Mouse (Mus musculus) MEL (cell line): ENCODE results near the gene Gsg1l. TPM values are rescaled to one million over a fixed set of nuclear protein-coding genes. Genes with fewer than 3 reads are reported as not detected.

Experiments
- DNase-seq: peaks from one replicate; pipeline ENCODE4 v3.0.0; 2011; ENCODE audit warnings: low read depth, low spot score
- H3K27ac ChIP-seq: 2 replicates; pipeline ENCODE4 v1.5.1; 2012; ENCODE audit warnings: low read depth, mild to moderate bottlenecking, control low read depth, low read length, moderate library complexity; ENCODE audit not compliant: control insufficient read depth
- H3K27me3 ChIP-seq, 2 experiments: fragments of 150-350 bp in 1 of 2; sonication (generic) in 1 of 2; 2 replicates each; pipeline ENCODE4 v1.6.1; 2012; ENCODE audit warnings: low read length in 2 of 2, mild to moderate bottlenecking in 2 of 2, improper control_type of control experiment in 1 of 2, moderate library complexity in 1 of 2; ENCODE audit not compliant: insufficient read depth in 2 of 2, control insufficient read depth in 1 of 2
- H3K36me3 ChIP-seq, 2 experiments: 2 replicates each; pipeline ENCODE4 v1.6.1; 2012 to 2014; ENCODE audit warnings: low read length in 2 of 2, improper control_type of control experiment in 1 of 2, inconsistent platforms in 1 of 2, mild to moderate bottlenecking in 1 of 2; ENCODE audit not compliant: insufficient read depth in 2 of 2, control insufficient read depth in 1 of 2
- H3K4me1 ChIP-seq, 2 experiments: fragments of 150-350 bp in 1 of 2; sonication (generic) in 1 of 2; 2 replicates each; pipeline ENCODE4 v1.6.1; 2012; ENCODE audit warnings: low read length in 2 of 2, improper control_type of control experiment in 1 of 2, mild to moderate bottlenecking in 1 of 2; ENCODE audit not compliant: insufficient read depth in 2 of 2, control insufficient read depth in 1 of 2
- H3K4me3 ChIP-seq, 2 experiments: fragments of 150-350 bp in 1 of 2; sonication (generic) in 1 of 2; 2 replicates each; pipeline ENCODE4 v1.5.1; 2012; ENCODE audit warnings: low read depth in 2 of 2, low read length in 2 of 2, mild to moderate bottlenecking in 2 of 2, moderate library complexity in 2 of 2, control low read depth in 1 of 2, improper control_type of control experiment in 1 of 2; ENCODE audit not compliant: control insufficient read depth in 1 of 2, insufficient read depth in 1 of 2
- H3K79me2 ChIP-seq: 2 replicates; pipeline ENCODE4 v1.6.1; 2012; ENCODE audit warnings: mild to moderate bottlenecking, low read length, moderate library complexity; ENCODE audit not compliant: control insufficient read depth, poor library complexity, insufficient read depth
- H3K9ac ChIP-seq: 2 replicates; pipeline ENCODE4 v1.6.1; 2012; ENCODE audit warnings: low read depth, mild to moderate bottlenecking, control low read depth, low read length, moderate library complexity; ENCODE audit not compliant: control insufficient read depth, poor library complexity, severe bottlenecking
- H3K9me3 ChIP-seq: fragments of 150-350 bp; sonication (generic); replicated peaks from 2 replicates; pipeline ENCODE4 v1.6.1; 2012; ENCODE audit warnings: mild to moderate bottlenecking, low read length, improper control_type of control experiment, moderate library complexity; ENCODE audit not compliant: insufficient read depth
- BHLHE40 ChIP-seq: IDR thresholded peaks from 2 replicates; pipeline ENCODE4 v1.6.1; 2012; ENCODE audit warnings: low read depth, mild to moderate bottlenecking, inconsistent platforms, low read length, improper control_type of control experiment, borderline replicate concordance
- CHD2 ChIP-seq: IDR thresholded peaks from 2 replicates; pipeline ENCODE4 v1.6.1; 2011; ENCODE audit warnings: low read length, improper control_type of control experiment
- E2F4 ChIP-seq: IDR thresholded peaks from 2 replicates; pipeline ENCODE4 v1.6.1; 2011; ENCODE audit warnings: low read depth, low read length, improper control_type of control experiment, borderline replicate concordance
- ELF1 ChIP-seq: IDR thresholded peaks from 2 replicates; pipeline ENCODE4 v1.6.1; 2014; ENCODE audit warnings: low read depth, mild to moderate bottlenecking, inconsistent platforms, low read length, improper control_type of control experiment, moderate library complexity
- EP300 ChIP-seq, 2 experiments: IDR thresholded peaks; 2 replicates each; pipeline ENCODE4 v1.6.1; 2011; ENCODE audit warnings: improper control_type of control experiment in 2 of 2, low read length in 2 of 2, low read depth in 1 of 2, mild to moderate bottlenecking in 1 of 2
- ETS1 ChIP-seq: IDR thresholded peaks from 2 replicates; pipeline ENCODE4 v1.6.1; 2012; ENCODE audit warnings: low read depth, mild to moderate bottlenecking, inconsistent platforms, low read length, improper control_type of control experiment, moderate library complexity
- GABPA ChIP-seq: IDR thresholded peaks from 2 replicates; pipeline ENCODE4 v1.6.1; 2012; ENCODE audit warnings: low read depth, mild to moderate bottlenecking, inconsistent platforms, low read length, improper control_type of control experiment, moderate library complexity
- GATA1 ChIP-seq: IDR thresholded peaks from 2 replicates; pipeline ENCODE4 v1.6.1; 2011; ENCODE audit warnings: low read depth, low read length, improper control_type of control experiment
- HCFC1 ChIP-seq: IDR thresholded peaks from 2 replicates; pipeline ENCODE4 v1.6.1; 2012; ENCODE audit warnings: low read depth, mild to moderate bottlenecking, inconsistent platforms, low read length, improper control_type of control experiment, moderate library complexity
- JUND ChIP-seq: IDR thresholded peaks from 2 replicates; pipeline ENCODE4 v1.6.1; 2011; ENCODE audit warnings: low read depth, mild to moderate bottlenecking, improper control_type of control experiment, low read length
- MAFK ChIP-seq: IDR thresholded peaks from 2 replicates; pipeline ENCODE4 v1.6.1; 2011; ENCODE audit warnings: low read depth, mild to moderate bottlenecking, low read length, improper control_type of control experiment, borderline replicate concordance
- MAX ChIP-seq: IDR thresholded peaks from 2 replicates; pipeline ENCODE4 v1.6.1; 2011; ENCODE audit warnings: low read length, improper control_type of control experiment
- MXI1 ChIP-seq: IDR thresholded peaks from 2 replicates; pipeline ENCODE4 v1.6.1; 2011; ENCODE audit warnings: mild to moderate bottlenecking, low read depth, low read length, improper control_type of control experiment
- MYB ChIP-seq: IDR thresholded peaks from 2 replicates; pipeline ENCODE4 v1.6.1; 2011; ENCODE audit warnings: mild to moderate bottlenecking, low read depth, low read length, improper control_type of control experiment
- MYC ChIP-seq: IDR thresholded peaks from 2 replicates; pipeline ENCODE4 v1.6.1; 2011; ENCODE audit warnings: low read depth, mild to moderate bottlenecking, low read length, improper control_type of control experiment, moderate library complexity
- NELFE ChIP-seq: IDR thresholded peaks from 2 replicates; pipeline ENCODE4 v1.6.1; 2011; ENCODE audit warnings: low read depth, low read length, improper control_type of control experiment
- NRF1 ChIP-seq: IDR thresholded peaks from 2 replicates; pipeline ENCODE4 v1.6.1; 2014; ENCODE audit warnings: low read depth, mild to moderate bottlenecking, inconsistent platforms, low read length, improper control_type of control experiment, moderate library complexity; ENCODE audit not compliant: poor library complexity, insufficient read depth, severe bottlenecking
- POLR2A ChIP-seq, 2 experiments: IDR thresholded peaks; 2 replicates each; pipeline ENCODE4 v1.6.1; 2011 to 2012; ENCODE audit warnings: low read length in 2 of 2, mild to moderate bottlenecking in 2 of 2, control low read depth in 1 of 2, improper control_type of control experiment in 1 of 2, low read depth in 1 of 2, moderate library complexity in 1 of 2; ENCODE audit not compliant: control insufficient read depth in 1 of 2, insufficient read depth in 1 of 2, poor library complexity in 1 of 2
- POLR2AphosphoS2 ChIP-seq: IDR thresholded peaks from 2 replicates; pipeline ENCODE4 v1.6.1; 2011; ENCODE audit warnings: low read length, improper control_type of control experiment
- POLR2AphosphoS5 ChIP-seq: IDR thresholded peaks from 2 replicates; pipeline ENCODE4 v1.6.1; 2012; ENCODE audit warnings: low read depth, borderline replicate concordance, mild to moderate bottlenecking, inconsistent platforms, low read length, moderate library complexity, mixed read lengths
- RAD21 ChIP-seq: IDR thresholded peaks from 2 replicates; pipeline ENCODE4 v1.6.1; 2011; ENCODE audit warnings: mild to moderate bottlenecking, low read depth, low read length, improper control_type of control experiment
- RCOR1 ChIP-seq: IDR thresholded peaks from 2 replicates; pipeline ENCODE4 v1.6.1; 2012; ENCODE audit warnings: low read depth, mild to moderate bottlenecking, inconsistent platforms, low read length, improper control_type of control experiment
- SIN3A ChIP-seq: IDR thresholded peaks from 2 replicates; pipeline ENCODE4 v1.6.1; 2012; ENCODE audit warnings: low read length, improper control_type of control experiment, inconsistent platforms
- TAL1 ChIP-seq: IDR thresholded peaks from 2 replicates; pipeline ENCODE4 v1.6.1; 2012; ENCODE audit warnings: mild to moderate bottlenecking, inconsistent platforms, low read length, moderate library complexity, mixed read lengths
- TBP ChIP-seq: IDR thresholded peaks from 2 replicates; pipeline ENCODE4 v1.8.0; 2011; ENCODE audit warnings: low read depth, low read length, improper control_type of control experiment
- UBTF ChIP-seq: IDR thresholded peaks from 2 replicates; pipeline ENCODE4 v1.6.1; 2012; ENCODE audit warnings: low read depth, mild to moderate bottlenecking, inconsistent platforms, low read length, improper control_type of control experiment, moderate library complexity, borderline replicate concordance; ENCODE audit not compliant: insufficient read depth
- USF1 ChIP-seq: IDR thresholded peaks from 2 replicates; pipeline ENCODE4 v1.6.1; 2014; ENCODE audit warnings: low read depth, mild to moderate bottlenecking, inconsistent platforms, low read length, improper control_type of control experiment, moderate library complexity
- USF2 ChIP-seq, 2 experiments: IDR thresholded peaks; 2 replicates each; pipeline ENCODE4 v1.6.1; 2011 to 2012; ENCODE audit warnings: improper control_type of control experiment in 2 of 2, low read length in 2 of 2, borderline replicate concordance in 1 of 2, inconsistent platforms in 1 of 2, low read depth in 1 of 2, mild to moderate bottlenecking in 1 of 2; ENCODE audit not compliant: insufficient read depth in 1 of 2
- ZC3H11A ChIP-seq: IDR thresholded peaks from 2 replicates; pipeline ENCODE4 v1.6.1; 2012; ENCODE audit warnings: low read depth, mild to moderate bottlenecking, inconsistent platforms, low read length, improper control_type of control experiment
- ZKSCAN1 ChIP-seq: IDR thresholded peaks from 2 replicates; pipeline ENCODE4 v1.6.1; 2012; ENCODE audit warnings: low read depth, mild to moderate bottlenecking, inconsistent platforms, low read length, improper control_type of control experiment, moderate library complexity
- ZMIZ1 ChIP-seq: IDR thresholded peaks from 2 replicates; pipeline ENCODE4 v1.6.1; 2012; ENCODE audit warnings: low read depth, mild to moderate bottlenecking, inconsistent platforms, low read length, improper control_type of control experiment, moderate library complexity
- ZNF384 ChIP-seq: IDR thresholded peaks from 2 replicates; pipeline ENCODE4 v1.6.1; 2012; ENCODE audit warnings: low read depth, mild to moderate bottlenecking, inconsistent platforms, low read length, improper control_type of control experiment
- polyA plus RNA-seq, 2 experiments: library from polyadenylated mRNA; stranded (reverse) in 1 of 2; unstranded in 1 of 2; fragments of >175 nt in 1 of 2; fragments of >200 nt in 1 of 2; gene quantifications; 2 replicates each; pipeline versions ENCODE4 v1.2.1 to v1.2.4; 2012; ENCODE audit warnings: low replicate concordance in 2 of 2, low read depth in 1 of 2; ENCODE audit not compliant: insufficient read length in 2 of 2, insufficient read depth in 1 of 2, missing spikeins in 1 of 2
- total RNA-seq: library from RNA; depleted of rRNA; stranded (reverse); fragments of 300-350 nt; gene quantifications from 2 replicates; pipeline ENCODE4 v1.2.3, GENCODE M21; 2012

Gene Gsg1l
- total and polyA plus RNA-seq, 3 experiments, result not detected

- Histone ChIP-seq H3K9ac (no peak overlapping the region), H3K27ac (no peak overlapping the region), H3K4me3 (no peak overlapping the region), H3K9me3 (no peaks in the 10 kb centered on the region), H3K4me1 (peaks cover 0 to 15% of the 10 kb centered on the region in 2 experiments; a peak in 1 of 4 replicates), H3K27me3 (no peaks in the 10 kb centered on the region), H3K36me3 (peaks cover 0 to 5% of the 10 kb centered on the region in 2 experiments; a peak in 1 of 4 replicates), H3K79me2 (no peaks in the 10 kb centered on the region)
- no peak for TF ChIP-seq MXI1
- no peak for TF ChIP-seq ETS1
- TF ChIP-seq GABPA, result no peak
- TF ChIP-seq EP300 (IDR thresholded peaks at IDR 0.05; ENCODE audit: low read depth in 1 of 2, low read length in 2 of 2), result no peak
- no peak for TF ChIP-seq UBTF
- TF ChIP-seq MAX, result no peak
- TF ChIP-seq NELFE, result no peak
- no peak for TF ChIP-seq SIN3A
- TF ChIP-seq ZKSCAN1, result no peak
- no peak for TF ChIP-seq E2F4
- TF ChIP-seq JUND, result no peak
- DNase-seq, result no peak
These were observed 248.7 kb downstream of the Gsg1l start for GRCm38 (mm10) chr7:125833471-125833870.

- Histone ChIP-seq H3K9me3 (no peaks in the 10 kb centered on the region), H3K36me3 (peaks cover 0 to 5% of the 10 kb centered on the region in 2 experiments; a peak in 1 of 4 replicates), H3K9ac (no peak overlapping the region), H3K4me3 (no peak overlapping the region), H3K4me1 (peaks cover 0 to 15% of the 10 kb centered on the region in 2 experiments; a peak in 2 of 4 replicates), H3K27me3 (no peaks in the 10 kb centered on the region), H3K79me2 (no peaks in the 10 kb centered on the region), H3K27ac (no peak overlapping the region)
- peak; percentile 46 for DNase-seq
- no peak for TF ChIP-seq RCOR1
- peak; percentile 84 for TF ChIP-seq BHLHE40
- no peak for TF ChIP-seq MAFK
- TF ChIP-seq ZNF384, result no peak
- no peak for TF ChIP-seq GABPA
- no peak for TF ChIP-seq USF2 (IDR thresholded peaks at IDR 0.05; ENCODE audit: borderline replicate concordance in 1 of 2, insufficient read depth in 1 of 2, low read depth in 1 of 2, low read length in 2 of 2)
- TF ChIP-seq TAL1, result no peak
- TF ChIP-seq CHD2, result no peak
- no peak for TF ChIP-seq UBTF
- peak; percentile 73 for TF ChIP-seq SIN3A
- TF ChIP-seq POLR2AphosphoS2, result no peak
- no peak for TF ChIP-seq TBP
- TF ChIP-seq POLR2A (IDR thresholded peaks at IDR 0.05; ENCODE audit: control insufficient read depth in 1 of 2, insufficient read depth in 1 of 2, low read depth in 1 of 2, low read length in 2 of 2, poor library complexity in 1 of 2), result no peak
- no peak for TF ChIP-seq NRF1
- TF ChIP-seq RAD21, result no peak
- no peak for TF ChIP-seq ELF1
- no peak for TF ChIP-seq ZMIZ1
- TF ChIP-seq EP300 (IDR thresholded peaks at IDR 0.05; ENCODE audit: low read depth in 1 of 2, low read length in 2 of 2), result 0 out of 4 replicates have a peak, but pooled peaks of 1 of the 2 experiments have one; percentile 7
- peak; percentile 51; the same call in 1 of the 2 replicates for TF ChIP-seq MAX
- no peak for TF ChIP-seq MYB
- no peak for TF ChIP-seq POLR2AphosphoS5
- peak; percentile 37; the same call in 1 of the 2 replicates for TF ChIP-seq GATA1
- TF ChIP-seq MYC, result peak; percentile 41; the same call in 1 of the 2 replicates
- TF ChIP-seq JUND, result no peak
- TF ChIP-seq USF1, result no peak
- no peak for TF ChIP-seq ZC3H11A
- TF ChIP-seq HCFC1, result no peak
These were observed 249.4 kb downstream of the Gsg1l start for GRCm38 (mm10) chr7:125832767-125833166.
